Mouse (Mus musculus) midbrain, postnatal 0 days (tissue): ENCODE data around the gene Lamp2. TPM values are rescaled to one million over a fixed set of nuclear protein-coding genes. Genes with fewer than 3 reads are reported as not detected.

ENCODE experiments used
- ATAC-seq: fragments of 200-750 bp; cut with Nextera tagmentation; 2 replicates; pipeline ENCODE4 v1.8.0; 2017; ENCODE audit warnings: moderate number of reproducible peaks, mild to moderate bottlenecking, moderate TSS enrichment, moderate library complexity; ENCODE audit not compliant: low FRiP score
- DNase-seq: peaks from one replicate; pipeline ENCODE4 v3.0.0-alpha.2; 2015; ENCODE audit warnings: low spot score
- H3K27ac ChIP-seq: fragments of 300-500 bp; sonication (generic); 2 replicates; pipeline ENCODE4 v1.5.1; 2014; ENCODE audit warnings: low read depth, mild to moderate bottlenecking, low read length, mixed read lengths
- H3K27me3 ChIP-seq: fragments of 300-500 bp; sonication (generic); 2 replicates; pipeline ENCODE4 v1.6.1; 2014; ENCODE audit warnings: low read length, control low read depth, mixed read lengths; ENCODE audit not compliant: insufficient read depth
- H3K36me3 ChIP-seq: fragments of 300-500 bp; sonication (generic); 2 replicates; pipeline ENCODE4 v1.6.1; 2014; ENCODE audit warnings: low read length, control low read depth, mixed read lengths; ENCODE audit not compliant: insufficient read depth
- H3K4me1 ChIP-seq: fragments of 300-500 bp; sonication (generic); 2 replicates; pipeline ENCODE4 v1.6.1; 2014; ENCODE audit warnings: mild to moderate bottlenecking, control low read depth, antibody characterized with exemption, low read length, mixed read lengths; ENCODE audit not compliant: insufficient read depth
- H3K4me2 ChIP-seq: fragments of 300-500 bp; sonication (generic); 2 replicates; pipeline ENCODE4 v1.6.1; 2014; ENCODE audit warnings: low read depth, mild to moderate bottlenecking, low read length, mixed read lengths; ENCODE audit not compliant: poor library complexity, severe bottlenecking
- H3K4me3 ChIP-seq: fragments of 300-500 bp; sonication (generic); 2 replicates; pipeline ENCODE4 v1.5.1; 2014; ENCODE audit warnings: low read depth, mild to moderate bottlenecking, low read length, moderate library complexity
- H3K9ac ChIP-seq: fragments of 300-500 bp; sonication (generic); replicated peaks from 2 replicates; pipeline ENCODE4 v1.6.1; 2014; ENCODE audit warnings: mild to moderate bottlenecking, low read length, moderate library complexity, mixed read lengths; ENCODE audit not compliant: poor library complexity, severe bottlenecking
- H3K9me3 ChIP-seq: fragments of 300-500 bp; sonication (generic); 2 replicates; pipeline ENCODE4 v1.6.1; 2016; ENCODE audit warnings: low read length, control low read depth
- CTCF ChIP-seq: IDR thresholded peaks from 2 replicates; pipeline ENCODE4 v1.5.1; 2016; ENCODE audit warnings: antibody characterized with exemption, mild to moderate bottlenecking
- WGBS: fragments of 180-500 bp; shearing (Covaris S2); extraction: QIAGEN DNeasy Blood & Tissue Kit; methylation state at CpG from one replicate; pipeline ENCODE4 v1.1.7; 2014; 5-methylcytosine and 5-hydroxymethylcytosine counted together
- polyA plus RNA-seq: library from polyadenylated mRNA; unstranded; fragments of >200 nt; fragmentation: Nextera tagmentation; extraction: Ambion mirVana; gene quantifications from 2 replicates; pipeline ENCODE4 v1.2.1, GENCODE M21; 2015
- total RNA-seq: library from RNA; depleted of rRNA; stranded (reverse); fragments of >200 nt; gene quantifications from 2 replicates; pipeline ENCODE4 v1.2.3, GENCODE M21; 2014; rRNA removed

Gene Lamp2
- total and polyA plus RNA-seq, 2 experiments from 2014 or later, result 55.5 to 59.9 TPM

DNA sequence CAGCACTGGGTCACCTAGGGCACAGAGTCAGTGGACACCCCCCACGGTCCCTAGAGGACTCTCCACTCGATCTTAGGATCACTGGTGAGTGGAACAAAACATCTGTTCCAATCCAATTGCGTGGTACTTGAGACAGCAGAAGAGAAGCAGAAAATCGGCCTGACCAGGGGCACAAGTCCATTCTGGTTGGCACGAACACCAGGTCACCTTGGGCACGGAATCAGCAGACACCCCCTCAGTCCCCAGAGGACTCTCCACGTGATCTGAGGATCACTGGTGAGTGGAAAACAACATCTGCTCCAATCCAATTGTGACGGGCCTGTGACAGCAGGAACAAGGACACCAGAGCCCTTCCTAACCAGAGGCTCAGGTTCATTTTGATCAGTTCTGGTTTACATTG lies 94.2 kb downstream of the Lamp2 start:
- no peak for DNase-seq
- H3K4me3 ChIP-seq, result no peak overlapping the region
- no peaks in the 10 kb centered on the region for H3K9me3 ChIP-seq
- ATAC-seq, result no peak
- no peaks in the 10 kb centered on the region for H3K36me3 ChIP-seq
- TF ChIP-seq CTCF, result no peak
- WGBS, result 68% methylated on average over 8 of the region's 8 CpGs
- no peak overlapping the region for H3K27ac ChIP-seq
- no peaks in the 10 kb centered on the region for H3K4me1 ChIP-seq
- H3K4me2 ChIP-seq, result no peak overlapping the region
- no peak overlapping the region for H3K9ac ChIP-seq
- no peaks in the 10 kb centered on the region for H3K27me3 ChIP-seq

Other genes with a start within 250 kb of the Lamp2 start
- gene Tmem255a, start 204.0 kb downstream of the Lamp2 start, total RNA-seq, result 26.5 and 29.3 TPM in 2 replicates
- 25.5 and 27.8 TPM in 2 replicates for gene Tmem255a, start 204.0 kb downstream of the Lamp2 start, polyA plus RNA-seq
- gene Atp1b4, start 140.3 kb downstream of the Lamp2 start, total RNA-seq, result not detected in 2 replicates
- not detected in 2 replicates for gene Atp1b4, start 140.3 kb downstream of the Lamp2 start, polyA plus RNA-seq
- 19.3 and 27.0 TPM in 2 replicates for gene Cul4b, start 119.7 kb upstream of the Lamp2 start, total RNA-seq
- 14.4 and 14.6 TPM in 2 replicates for gene Cul4b, start 119.7 kb upstream of the Lamp2 start, polyA plus RNA-seq
- 57.0 and 61.8 TPM in 2 replicates for gene Mcts1, start 144.1 kb upstream of the Lamp2 start, total RNA-seq
- 173 and 180 TPM in 2 replicates for gene Mcts1, start 144.1 kb upstream of the Lamp2 start, polyA plus RNA-seq
- 12.9 and 15.2 TPM in 2 replicates for gene C1galt1c1, start 178.6 kb upstream of the Lamp2 start, total RNA-seq
- gene C1galt1c1, start 178.6 kb upstream of the Lamp2 start, polyA plus RNA-seq, result 21.7 and 22.2 TPM in 2 replicates